Mouse (Mus musculus): ENCODE results near the gene Tec.
A peak's percentile ranks its signal among the peaks of the same experiment; 100 is the strongest.

The Tec gene

GRCm38 (mm10) chr5:72720587-72720986, 147.7 kb downstream of the Tec start:
- no peak for DNase-seq

GRCm38 (mm10) chr5:72710572-72711278, 157.6 kb downstream of the Tec start:
- peak; percentile 79 for DNase-seq

- no peak for DNase-seq
Observed at GRCm38 (mm10) chr5:72709976-72710375, 158.3 kb downstream of the Tec start.

- DNase-seq, result no peak
Observed at GRCm38 (mm10) chr5:72709451-72709850, 158.8 kb downstream of the Tec start.

- no peak for DNase-seq
Observed at GRCm38 (mm10) chr5:72706722-72707121, 161.6 kb downstream of the Tec start.

- DNase-seq, result no peak
Observed at GRCm38 (mm10) chr5:72706095-72706494, 162.2 kb downstream of the Tec start.

Measured in lung, postnatal 14 days (tissue).